Mouse (Mus musculus): ENCODE results near the gene Lman2l. TPM values are rescaled to one million over a fixed set of nuclear protein-coding genes. Genes with fewer than 3 reads are reported as not detected.

Lman2l gene
- polyA plus RNA-seq, 2 experiments from 2014 or later: 9.1 to 13.3 TPM

- ATAC-seq: no peak
Measured at GRCm38 (mm10) chr1:36458169-36458568, 13.1 kb upstream of the Lman2l start.

DNA sequence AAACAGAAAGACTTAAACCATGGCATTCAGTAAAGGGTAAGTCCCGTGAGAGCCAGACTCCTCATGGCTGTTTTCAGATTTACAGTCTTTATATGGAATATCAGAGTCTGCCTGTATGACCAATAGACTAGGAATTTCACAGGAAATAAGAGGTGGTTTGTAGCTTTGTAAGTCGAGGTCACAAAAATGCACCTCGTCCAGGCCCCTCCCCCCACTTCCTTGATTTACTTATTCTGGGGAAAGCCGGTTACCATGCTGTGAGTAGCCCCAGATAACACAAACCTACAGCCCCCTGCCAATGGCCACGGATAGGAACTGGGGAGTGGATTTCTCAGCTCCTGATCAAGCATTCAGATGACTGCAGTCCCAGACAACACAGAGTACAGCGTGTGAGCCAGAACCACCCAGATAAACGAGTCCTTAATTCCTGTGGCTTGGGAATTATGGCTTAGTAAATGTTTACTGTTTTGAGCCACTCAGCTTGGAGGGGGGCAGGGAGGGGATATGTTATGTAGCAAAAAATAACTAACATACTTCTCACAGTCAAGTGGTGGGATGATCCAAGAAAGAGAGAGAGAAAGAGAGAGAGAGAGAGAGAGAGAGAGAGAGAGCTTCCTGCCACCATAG, 12.4 kb upstream of the Lman2l start:
- ATAC-seq: no peak

DNA sequence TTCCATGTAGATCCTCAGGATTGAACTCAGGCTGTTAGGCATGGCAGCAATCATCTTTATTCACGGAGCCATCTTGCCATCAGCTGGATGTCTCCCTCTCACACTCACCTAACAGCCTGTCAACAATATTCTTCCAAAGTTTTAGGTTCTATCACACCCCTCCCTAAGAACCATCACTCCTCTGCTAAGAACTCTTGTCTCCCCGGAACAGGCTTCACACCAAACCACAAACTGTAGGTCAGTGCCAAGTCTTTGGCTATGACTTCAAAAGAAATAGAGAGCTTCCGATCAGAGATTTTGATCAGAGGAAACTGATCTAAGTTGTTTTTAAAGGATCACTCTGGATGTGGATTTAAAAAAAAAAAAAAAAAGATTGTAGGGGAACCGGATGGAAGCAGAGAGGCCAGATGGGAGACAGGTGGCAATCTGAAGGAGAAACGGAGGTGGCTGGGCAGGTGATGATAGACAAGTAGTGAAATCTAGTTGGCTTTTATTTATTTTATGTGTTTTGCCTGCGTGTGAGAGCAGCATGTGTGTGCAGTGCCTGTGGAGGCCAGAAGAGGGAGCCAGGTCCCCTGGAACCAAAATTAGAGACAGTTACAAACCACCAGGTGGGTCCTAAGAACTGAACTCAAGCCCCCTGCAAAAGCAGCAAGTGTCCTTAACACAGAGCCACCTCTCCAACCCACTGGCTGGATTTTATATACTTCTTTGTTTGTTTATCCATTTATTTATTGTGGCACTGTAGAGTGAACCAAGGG, 9.2 kb upstream of the Lman2l start:
- ATAC-seq: no peak

DNA sequence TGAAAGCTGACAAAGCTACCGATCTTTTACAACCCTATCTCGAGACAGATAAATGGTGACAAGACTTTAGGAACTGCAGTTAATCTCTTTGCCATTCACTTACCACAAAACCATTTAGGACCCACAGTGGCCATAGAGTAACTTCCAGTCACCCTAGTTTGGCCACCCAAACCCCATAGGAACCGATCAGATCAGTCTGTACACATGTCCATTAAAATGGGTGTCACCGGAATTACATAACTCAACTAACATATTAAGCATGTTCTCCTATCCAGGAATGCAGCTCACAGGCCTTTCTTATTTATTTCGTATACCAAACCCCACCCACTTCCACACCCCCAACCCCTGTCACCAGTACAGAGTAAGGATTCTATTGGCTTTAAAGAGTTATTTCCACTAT, 1.8 kb upstream of the Lman2l start:
- ATAC-seq: no peak

- ATAC-seq: no peak
Measured at GRCm38 (mm10) chr1:36446106-36446824, 1.2 kb upstream of the Lman2l start.

DNA sequence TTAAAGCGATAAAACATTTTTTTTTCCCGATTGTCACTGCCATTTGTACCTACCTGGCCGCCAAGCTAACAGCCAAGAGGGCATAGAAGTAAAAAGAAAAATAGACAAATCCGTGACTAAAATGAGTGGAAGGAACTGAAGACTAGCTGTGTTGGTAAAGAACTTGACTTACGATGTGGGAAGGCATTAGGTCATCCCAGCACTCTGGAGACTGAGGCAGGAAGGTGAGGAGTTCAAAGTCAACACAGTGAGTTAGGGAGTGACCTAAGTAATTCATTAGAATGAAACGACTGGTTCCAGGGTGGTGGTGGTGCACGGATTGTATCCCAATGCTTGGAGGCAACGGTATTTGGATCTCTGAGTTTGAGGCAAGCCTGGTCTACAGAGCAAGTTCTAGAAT, 437 bp upstream of the Lman2l start:
- no peak for ATAC-seq

DNA sequence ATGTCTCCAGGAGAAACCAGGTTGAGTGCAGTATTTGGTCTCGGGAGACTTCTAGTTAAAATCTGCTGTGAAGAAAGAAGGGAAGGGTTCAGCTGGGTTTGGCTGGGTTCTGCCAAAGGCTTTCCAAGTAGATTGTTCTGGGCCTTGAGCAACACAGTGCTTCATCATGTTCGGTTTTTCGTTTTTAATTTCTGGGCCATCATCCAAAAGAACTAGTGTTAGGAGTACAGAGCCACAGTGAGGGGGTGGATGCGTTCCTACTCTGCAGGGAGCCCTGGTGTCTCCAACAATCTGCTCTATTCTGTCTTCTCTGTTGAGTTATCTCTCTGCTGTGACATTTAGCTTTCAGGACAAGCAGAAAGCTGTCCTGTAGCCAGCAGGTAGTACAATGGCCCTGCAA, 4.0 kb downstream of the Lman2l start:
- ATAC-seq: no peak

DNA sequence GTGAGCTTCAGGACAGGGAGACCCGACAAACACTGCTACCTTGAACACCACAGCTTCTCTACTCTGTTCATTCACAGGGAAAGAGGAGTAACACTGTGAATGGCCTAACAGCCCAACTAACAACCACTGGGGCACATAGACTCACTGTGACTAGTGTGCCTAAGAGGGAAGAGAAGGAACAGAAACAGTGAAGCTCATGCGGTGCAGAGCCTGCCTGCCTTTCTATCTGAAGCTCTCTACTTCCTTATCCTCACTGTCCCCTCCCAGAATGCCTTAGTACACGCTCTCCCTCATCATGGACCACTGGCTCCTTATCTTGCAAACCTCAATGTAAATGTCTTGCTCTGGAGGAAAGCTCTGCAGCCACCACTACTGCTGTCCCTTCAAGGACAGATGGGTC, 7.8 kb downstream of the Lman2l start:
- no peak for ATAC-seq

DNA sequence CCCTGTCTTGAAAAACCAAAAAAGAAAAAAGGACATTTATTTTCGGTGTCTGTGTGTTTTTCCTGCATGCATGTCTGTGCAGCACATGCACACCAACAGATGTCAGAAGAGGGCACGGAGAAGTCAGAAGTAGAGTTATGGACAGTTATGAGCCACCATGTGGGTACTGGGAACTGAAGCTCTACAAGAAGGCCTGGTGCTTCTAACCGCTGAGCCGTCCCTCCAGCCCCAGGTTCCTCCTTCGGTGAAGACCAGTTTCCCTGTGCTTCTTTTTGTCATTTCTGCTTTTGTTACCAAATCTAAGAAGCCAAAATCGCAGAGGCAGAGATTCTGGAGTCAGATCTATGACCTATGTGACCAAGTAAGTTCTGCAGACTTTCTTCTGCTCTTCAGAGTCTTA, 8.6 kb downstream of the Lman2l start:
- ATAC-seq: no peak

DNA sequence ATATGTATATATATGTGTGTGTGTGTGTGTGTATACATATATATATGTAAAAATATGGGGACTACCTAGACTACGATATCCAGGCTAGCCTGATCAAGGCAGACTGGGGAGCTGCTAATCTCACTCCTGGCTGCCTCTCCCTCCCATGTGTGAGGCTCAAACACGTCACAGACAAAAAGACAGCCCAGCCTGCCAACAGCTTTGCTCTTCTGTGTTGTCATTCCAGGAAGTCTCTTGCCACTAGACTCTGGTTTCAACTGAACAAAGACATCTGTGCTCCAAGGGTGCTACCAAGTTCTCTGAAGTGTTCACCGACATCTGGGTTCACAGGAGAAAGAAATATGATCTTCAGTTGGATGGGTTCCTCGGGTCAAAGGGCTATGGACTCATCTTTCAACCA, 10.0 kb downstream of the Lman2l start:
- ATAC-seq: no peak

DNA sequence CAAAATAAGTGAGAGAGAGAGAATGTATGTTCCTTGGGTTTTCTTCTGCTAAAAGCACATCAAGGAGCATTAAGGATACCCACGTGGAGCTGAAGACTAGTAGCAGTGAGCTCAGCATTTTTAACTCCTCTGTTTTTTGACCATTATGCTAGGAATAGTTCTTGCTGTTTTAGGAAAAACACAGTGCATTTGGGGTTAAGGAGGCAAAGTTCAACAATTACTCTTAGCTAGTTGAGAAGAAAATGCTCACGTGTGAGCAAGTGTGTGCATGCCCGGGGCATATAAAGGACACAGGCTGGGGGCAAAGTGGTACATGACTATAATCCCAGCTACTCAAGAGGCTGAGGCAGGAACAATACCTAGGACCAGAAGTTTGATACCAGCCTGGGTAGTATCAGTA, 11.5 kb downstream of the Lman2l start:
- no peak for ATAC-seq

DNA sequence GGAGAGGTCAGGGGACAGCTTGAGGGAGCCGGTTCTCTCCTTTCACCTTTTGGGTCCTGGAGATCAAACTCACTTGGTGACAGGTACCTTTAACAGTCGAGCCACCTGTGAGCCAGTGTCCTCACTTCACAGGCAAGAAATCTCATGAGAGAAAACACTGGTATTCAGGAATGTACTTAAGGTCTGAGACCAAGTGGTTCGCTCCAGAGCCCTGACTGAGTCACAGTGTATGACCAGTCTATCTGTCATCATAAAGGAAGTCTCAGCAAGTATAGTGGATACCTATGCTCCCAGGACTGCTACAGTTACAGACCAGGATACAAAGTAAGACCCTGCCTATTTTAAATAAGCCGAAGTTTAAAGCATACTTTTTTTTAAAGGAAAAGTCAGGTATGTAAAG, 12.1 kb downstream of the Lman2l start:
- ATAC-seq: no peak

- no peak for ATAC-seq
Measured at GRCm38 (mm10) chr1:36429511-36429910, 15.6 kb downstream of the Lman2l start.

DNA sequence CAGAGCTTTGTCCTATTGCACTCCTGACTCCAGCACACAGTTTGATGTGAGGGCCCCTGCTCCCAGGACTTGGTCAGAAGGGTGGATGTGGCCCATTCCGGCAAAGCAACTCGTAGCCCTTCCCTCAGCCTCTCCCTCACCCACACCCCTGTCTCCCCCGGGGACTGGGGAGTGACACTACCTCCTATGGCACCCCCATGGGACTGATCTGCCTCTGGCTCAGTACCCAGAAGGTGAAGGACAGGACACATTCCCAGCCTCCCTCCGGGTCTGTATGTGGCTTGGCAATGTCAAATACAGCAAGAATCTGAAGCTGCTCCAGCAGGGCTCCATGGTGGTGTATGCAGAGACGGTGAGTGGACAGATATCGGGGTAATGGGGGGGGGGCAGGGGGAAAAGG, 40.5 kb downstream of the Lman2l start:
- ATAC-seq: no peak

GRCm38 (mm10) chr1:36401509-36401908, 43.6 kb downstream of the Lman2l start:
- ATAC-seq: no peak

DNA sequence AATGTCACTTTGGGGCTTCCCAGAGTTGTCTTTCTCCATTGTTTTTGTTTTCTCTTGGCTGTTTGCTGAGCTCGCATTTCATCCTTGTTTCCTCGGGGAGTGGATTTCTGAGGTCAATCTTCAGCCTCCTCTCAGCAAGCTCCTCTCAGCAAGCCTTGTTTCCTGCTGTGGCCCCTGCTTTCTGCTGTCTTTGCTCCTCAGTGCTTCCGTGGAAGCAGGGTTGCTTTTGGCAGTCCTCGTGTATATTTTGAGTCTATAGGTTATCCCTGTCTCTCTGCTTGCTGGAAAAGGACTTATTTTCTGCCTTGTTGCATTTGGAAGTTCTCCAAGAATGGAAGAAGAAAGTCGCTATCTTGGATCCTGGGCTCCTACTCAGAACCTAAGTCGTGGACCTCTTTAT, 48.0 kb downstream of the Lman2l start:
- no peak for ATAC-seq

DNA sequence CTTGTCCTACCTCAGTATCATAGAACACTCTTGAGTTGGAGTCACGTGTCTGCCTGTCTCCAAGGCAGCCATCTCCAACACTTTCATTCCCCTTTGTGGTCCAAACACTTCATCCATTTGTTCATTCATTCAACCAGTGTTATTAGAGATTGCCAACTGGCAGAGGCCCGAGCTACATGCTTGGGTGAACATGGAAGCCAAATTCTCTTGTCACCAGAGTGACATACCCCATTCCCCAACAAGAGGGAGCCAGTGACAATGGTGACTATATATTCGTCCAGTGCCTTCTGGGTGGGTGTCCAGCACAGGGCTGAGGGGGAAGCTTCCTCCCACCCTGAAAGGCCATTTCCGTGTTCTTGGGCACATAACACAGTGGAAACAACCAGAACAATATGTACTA, 65.5 kb downstream of the Lman2l start:
- ATAC-seq: no peak

- ATAC-seq: no peak
Measured at GRCm38 (mm10) chr1:36378880-36379279, 66.2 kb downstream of the Lman2l start.

- ATAC-seq: no peak
Measured at GRCm38 (mm10) chr1:36371934-36372845, 72.9 kb downstream of the Lman2l start, which contains the start of gene Fer1l5. Fer1l5 (plus strand) TSS chr1:36372291.

- no peak for ATAC-seq
Measured at GRCm38 (mm10) chr1:36370918-36371317, 74.2 kb downstream of the Lman2l start.
